Mouse (Mus musculus) limb, embryonic 10.5 days (tissue): ENCODE data around the gene Kank1. TPM values are rescaled to one million over a fixed set of nuclear protein-coding genes. Genes with fewer than 3 reads are reported as not detected.

ENCODE experiments used
- DNase-seq: peaks from one replicate; pipeline ENCODE4 v3.0.0-alpha.2; 2017; ENCODE audit warnings: low spot score
- H3K27ac ChIP-seq: fragments of 300-500 bp; sonication (generic); 2 replicates; pipeline ENCODE4 v1.5.1; 2016; ENCODE audit warnings: mild to moderate bottlenecking
- H3K27me3 ChIP-seq: fragments of 300-500 bp; sonication (generic); 2 replicates; pipeline ENCODE4 v1.6.1; 2016; ENCODE audit warnings: low read depth, mild to moderate bottlenecking; ENCODE audit not compliant: poor library complexity, severe bottlenecking
- H3K36me3 ChIP-seq: fragments of 300-500 bp; sonication (generic); 2 replicates; pipeline ENCODE4 v1.6.1; 2016; ENCODE audit warnings: mild to moderate bottlenecking, moderate library complexity
- H3K4me1 ChIP-seq: fragments of 300-500 bp; sonication (generic); 2 replicates; pipeline ENCODE4 v1.6.1; 2016
- H3K4me3 ChIP-seq: fragments of 300-500 bp; sonication (generic); 2 replicates; pipeline ENCODE4 v1.5.1; 2016; ENCODE audit warnings: mild to moderate bottlenecking, moderate library complexity
- H3K9me3 ChIP-seq: fragments of 300-500 bp; sonication (generic); replicated peaks from 2 replicates; pipeline ENCODE4 v1.6.1; 2016; ENCODE audit warnings: mild to moderate bottlenecking
- WGBS: fragments of 180-500 bp; shearing (Covaris S2); methylation state at CpG from one replicate; pipeline ENCODE4 v1.1.7; 2016; 5-methylcytosine and 5-hydroxymethylcytosine counted together
- polyA plus RNA-seq: library from polyadenylated mRNA; unstranded; fragments of >200 nt; fragmentation: Nextera tagmentation; extraction: Ambion mirVana; gene quantifications from 2 replicates; pipeline ENCODE4 v1.2.1, GENCODE M21; 2016

Kank1 gene
- polyA plus RNA-seq, 1 experiment from 2014 or later = 33.7 TPM

DNA sequence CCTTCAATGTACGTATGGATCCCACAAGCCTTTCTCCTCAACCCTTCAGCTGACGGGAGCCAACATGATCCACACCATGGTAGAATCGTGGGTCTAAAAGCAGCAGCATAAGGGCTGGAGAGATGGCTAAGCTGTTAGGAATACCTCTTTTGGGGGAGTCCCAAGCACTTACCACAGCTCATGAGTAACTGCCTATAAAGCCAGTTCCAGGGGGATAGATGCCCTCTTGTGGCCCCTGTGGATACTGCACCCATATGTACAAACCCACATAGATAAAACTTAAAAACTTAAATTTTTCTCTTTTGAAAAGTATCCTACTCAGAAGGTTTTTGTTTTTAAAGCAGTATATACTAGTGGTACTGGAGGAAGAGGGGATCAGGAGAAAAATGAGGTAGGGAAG is 97.6 kb downstream of the Kank1 start:
- Histone ChIP-seq H3K27me3 (no peaks in the 10 kb centered on the region), H3K4me3 (no peak overlapping the region), H3K9me3 (no peaks in the 10 kb centered on the region), H3K36me3 (no peaks in the 10 kb centered on the region), H3K27ac (no peak overlapping the region), H3K4me1 (no peaks in the 10 kb centered on the region)
- DNase-seq = peak; percentile 68
- 63% methylated on average over 3 of the region's 3 CpGs for WGBS

GRCm38 (mm10) chr19:25336731-25337130 is 100.0 kb downstream of the Kank1 start:
- Histone ChIP-seq H3K27me3 (no peaks in the 10 kb centered on the region), H3K4me3 (no peak overlapping the region), H3K36me3 (no peaks in the 10 kb centered on the region), H3K9me3 (no peaks in the 10 kb centered on the region), H3K4me1 (0 out of 2 replicates have a peak, but pooled peaks cover 3% of the 10 kb centered on the region), H3K27ac (no peak overlapping the region)
- 91% methylated on average over 8 of the region's 8 CpGs for WGBS
- DNase-seq = no peak

GRCm38 (mm10) chr19:25340630-25341620 is 104.2 kb downstream of the Kank1 start:
- Histone ChIP-seq H3K4me3 (no peak overlapping the region), H3K27me3 (no peaks in the 10 kb centered on the region), H3K36me3 (no peaks in the 10 kb centered on the region), H3K9me3 (no peaks in the 10 kb centered on the region), H3K4me1 (0 out of 2 replicates have a peak, but pooled peaks cover 3% of the 10 kb centered on the region), H3K27ac (peak overlapping the region; percentile 56; the same call in 1 of the 2 replicates)
- DNase-seq = no peak
- WGBS = 50% methylated on average over 11 of the region's 11 CpGs

- WGBS = 82% methylated on average over 5 of the region's 5 CpGs
- DNase-seq = no peak
- no peak overlapping the region for H3K27ac ChIP-seq
- no peaks in the 10 kb centered on the region for H3K36me3 ChIP-seq
- H3K9me3 ChIP-seq = no peaks in the 10 kb centered on the region
- H3K4me1 ChIP-seq = 0 out of 2 replicates have a peak, but pooled peaks cover 3% of the 10 kb centered on the region
- H3K4me3 ChIP-seq = no peak overlapping the region
- no peaks in the 10 kb centered on the region for H3K27me3 ChIP-seq
Measured at GRCm38 (mm10) chr19:25342026-25342425, 105.3 kb downstream of the Kank1 start.

- H3K36me3 ChIP-seq = no peaks in the 10 kb centered on the region
- no peak overlapping the region for H3K27ac ChIP-seq
- no peaks in the 10 kb centered on the region for H3K9me3 ChIP-seq
- 0 out of 2 replicates have a peak, but pooled peaks cover 3% of the 10 kb centered on the region for H3K4me1 ChIP-seq
- no peak for DNase-seq
- no peak overlapping the region for H3K4me3 ChIP-seq
- H3K27me3 ChIP-seq = no peaks in the 10 kb centered on the region
- 83% methylated on average over 16 of the region's 16 CpGs for WGBS
Measured at GRCm38 (mm10) chr19:25343657-25344322, 107.0 kb downstream of the Kank1 start.

DNA sequence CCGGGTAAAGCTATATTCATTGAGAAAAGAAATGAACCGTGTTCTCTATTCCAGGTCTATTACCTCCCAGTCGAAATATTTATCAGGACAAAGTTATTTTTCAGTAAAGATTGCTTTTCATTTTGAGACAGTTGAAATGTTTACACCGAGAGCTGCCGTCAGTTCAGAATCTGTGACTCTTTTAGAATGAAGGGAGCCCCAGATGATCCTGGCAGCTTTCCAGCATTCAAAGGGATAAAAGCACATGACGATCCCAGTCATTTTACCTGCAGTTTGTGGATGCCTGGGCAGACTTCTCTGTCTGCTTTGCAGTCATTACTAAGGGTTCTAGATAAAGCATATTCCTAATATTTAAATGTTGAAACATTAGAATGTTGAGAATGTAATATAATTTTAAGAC is 107.6 kb downstream of the Kank1 start:
- Histone ChIP-seq H3K4me1 (0 out of 2 replicates have a peak, but pooled peaks cover 3% of the 10 kb centered on the region), H3K4me3 (no peak overlapping the region), H3K9me3 (no peaks in the 10 kb centered on the region), H3K27me3 (no peaks in the 10 kb centered on the region), H3K36me3 (no peaks in the 10 kb centered on the region), H3K27ac (no peak overlapping the region)
- no peak for DNase-seq
- 90% methylated on average over 6 of the region's 6 CpGs for WGBS

DNA sequence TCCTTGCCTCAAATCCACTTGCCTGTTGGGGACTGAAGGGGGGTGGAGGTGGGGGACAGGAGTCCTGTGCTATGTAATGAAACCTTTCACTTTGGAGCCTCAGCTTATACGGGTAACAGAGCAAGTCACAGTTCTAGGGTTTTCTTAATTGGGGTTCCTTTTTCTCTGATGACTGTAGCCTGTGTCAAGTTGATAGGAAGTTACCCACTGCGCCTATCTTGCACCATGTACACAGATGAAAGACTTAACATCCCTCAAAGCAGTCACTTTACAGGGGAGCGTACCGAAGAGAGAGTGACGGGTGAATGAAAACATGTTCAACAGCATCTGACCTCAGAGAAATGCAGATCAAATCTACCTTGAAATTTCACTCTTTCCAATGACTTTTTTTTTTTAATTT is 109.2 kb downstream of the Kank1 start:
- WGBS = 91% methylated on average over 5 of the region's 5 CpGs
- no peaks in the 10 kb centered on the region for H3K36me3 ChIP-seq
- no peak overlapping the region for H3K27ac ChIP-seq
- H3K4me1 ChIP-seq = 0 out of 2 replicates have a peak, but pooled peaks cover 3% of the 10 kb centered on the region
- no peak for DNase-seq
- H3K9me3 ChIP-seq = no peaks in the 10 kb centered on the region
- H3K27me3 ChIP-seq = no peaks in the 10 kb centered on the region
- no peak overlapping the region for H3K4me3 ChIP-seq

DNA sequence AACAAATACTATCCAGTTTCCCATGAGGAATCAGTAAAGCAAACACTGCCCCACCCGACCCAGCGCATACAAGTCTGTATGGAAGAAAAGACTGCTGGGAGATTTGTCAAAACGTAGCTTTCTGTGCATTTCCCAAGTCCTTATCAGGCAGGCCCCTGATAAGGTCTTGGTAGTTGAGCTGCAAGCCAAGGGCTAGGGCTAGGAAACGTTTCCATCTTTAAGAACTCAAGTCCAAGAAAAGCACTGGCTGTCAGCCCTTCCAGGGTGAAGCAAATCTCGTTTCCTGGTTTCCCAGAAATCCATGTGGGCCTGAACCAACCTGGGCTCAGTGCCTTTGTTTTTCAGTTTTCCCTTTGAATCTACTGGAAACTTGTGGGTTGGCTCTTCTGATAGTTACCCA is 110.7 kb downstream of the Kank1 start:
- no peak overlapping the region for H3K4me3 ChIP-seq
- WGBS = 84% methylated on average over 5 of the region's 5 CpGs
- H3K4me1 ChIP-seq = peaks cover 4% of the 10 kb centered on the region; the same call in 1 of the 2 replicates
- DNase-seq = no peak
- H3K27ac ChIP-seq = no peak overlapping the region
- no peaks in the 10 kb centered on the region for H3K9me3 ChIP-seq
- H3K36me3 ChIP-seq = no peaks in the 10 kb centered on the region
- no peaks in the 10 kb centered on the region for H3K27me3 ChIP-seq

DNA sequence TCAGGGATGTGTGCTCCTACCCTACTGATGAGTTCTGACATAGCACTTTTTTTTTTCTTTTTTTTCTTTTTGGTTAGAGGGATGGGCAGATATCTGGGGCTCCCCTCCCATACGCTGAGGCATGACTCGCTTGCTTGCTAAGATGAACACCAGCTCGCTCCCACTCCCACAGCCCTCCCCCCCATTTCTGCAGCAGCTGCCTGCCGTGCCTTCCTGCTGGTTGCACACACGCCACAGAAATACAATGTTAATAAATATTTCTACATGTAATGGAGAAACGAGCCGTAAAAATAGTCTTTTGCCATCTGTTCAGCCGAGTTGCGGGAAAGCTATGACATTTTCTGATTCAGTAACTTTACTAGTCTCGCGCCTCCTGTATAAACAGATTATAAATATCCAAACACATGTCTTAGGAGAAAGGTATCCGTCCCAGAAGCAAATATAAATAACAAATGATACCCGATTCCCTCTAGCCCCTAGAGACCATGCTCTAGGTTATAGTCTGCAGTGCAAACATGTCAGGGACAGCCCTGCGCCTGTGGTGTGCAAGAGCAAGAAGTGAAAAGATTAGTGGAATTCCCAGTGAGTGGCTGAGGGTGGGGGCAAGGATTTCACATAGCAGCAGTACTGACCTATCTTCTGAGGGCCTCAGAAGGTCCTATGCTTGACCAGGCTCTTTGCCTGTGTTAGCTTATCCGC is 114.6 kb downstream of the Kank1 start:
- WGBS = 86% methylated on average over 15 of the region's 15 CpGs
- no peak for DNase-seq
- H3K27ac ChIP-seq = no peak overlapping the region

DNA sequence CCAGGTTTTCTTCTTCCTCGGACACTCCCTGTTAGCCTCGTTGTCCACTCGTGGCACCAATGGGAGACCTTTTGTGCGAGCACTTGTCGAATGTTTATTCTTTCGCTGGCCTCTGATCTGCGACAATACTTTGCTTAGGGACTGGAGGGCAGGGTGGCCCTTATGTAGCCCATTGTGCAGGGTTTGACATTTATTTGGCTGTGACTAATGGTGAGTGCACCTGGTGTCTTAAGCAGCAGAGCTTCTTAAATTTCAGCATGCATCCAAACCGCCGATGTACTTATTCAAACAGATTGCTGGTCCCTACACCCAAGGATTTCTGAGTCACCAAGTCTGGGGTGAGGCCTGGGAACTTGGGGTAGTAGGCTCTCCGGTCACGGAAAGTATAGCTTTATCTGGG is 120.3 kb downstream of the Kank1 start:
- Histone ChIP-seq H3K4me3 (no peak overlapping the region), H3K27me3 (no peaks in the 10 kb centered on the region), H3K36me3 (no peaks in the 10 kb centered on the region), H3K4me1 (peaks cover 42% of the 10 kb centered on the region), H3K9me3 (no peaks in the 10 kb centered on the region), H3K27ac (no peak overlapping the region)
- 82% methylated on average over 11 of the region's 11 CpGs for WGBS
- no peak for DNase-seq

More for the DNA sequence above, 114.6 kb downstream of the Kank1 start:
- Histone ChIP-seq H3K27me3 (no peaks in the 10 kb centered on the region), H3K4me1 (peaks cover 8% of the 10 kb centered on the region), H3K9me3 (no peaks in the 10 kb centered on the region), H3K4me3 (no peak overlapping the region), H3K36me3 (no peaks in the 10 kb centered on the region)

GRCm38 (mm10) chr19:25358486-25359120 is 121.8 kb downstream of the Kank1 start:
- 62% methylated on average over 8 of the region's 8 CpGs for WGBS
- Histone ChIP-seq H3K27ac (0 out of 2 replicates have a peak overlapping the region, but pooled peaks have one; percentile 1), H3K4me3 (no peak overlapping the region), H3K9me3 (no peaks in the 10 kb centered on the region), H3K27me3 (no peaks in the 10 kb centered on the region), H3K4me1 (peaks cover 41% of the 10 kb centered on the region), H3K36me3 (no peaks in the 10 kb centered on the region)
- DNase-seq = no peak

DNA sequence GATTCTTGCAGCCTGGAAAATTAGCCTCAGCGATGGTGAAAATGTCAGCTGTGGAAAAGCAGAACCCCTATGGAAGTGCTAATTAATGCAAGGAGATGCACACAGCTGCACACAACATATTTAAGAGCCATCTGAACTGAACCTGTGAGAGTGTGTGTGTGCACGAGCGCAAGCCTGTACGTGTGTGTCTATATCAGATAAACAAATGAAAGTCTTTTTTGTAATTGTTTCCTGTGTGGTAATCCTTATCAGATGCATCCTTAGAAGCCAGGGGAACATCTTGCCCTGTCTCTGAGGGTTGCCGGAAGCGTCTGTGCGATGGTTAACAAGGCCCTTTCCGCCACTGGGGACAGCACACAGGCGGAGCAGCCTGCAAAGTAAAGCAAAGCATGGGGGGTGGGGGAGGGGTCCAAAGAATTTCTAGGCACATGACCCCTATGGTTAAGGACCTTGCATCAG is 123.8 kb downstream of the Kank1 start:
- no peaks in the 10 kb centered on the region for H3K36me3 ChIP-seq
- H3K27ac ChIP-seq = no peak overlapping the region
- no peak for DNase-seq
- peaks cover 41% of the 10 kb centered on the region for H3K4me1 ChIP-seq
- H3K4me3 ChIP-seq = no peak overlapping the region
- H3K9me3 ChIP-seq = no peaks in the 10 kb centered on the region
- H3K27me3 ChIP-seq = no peaks in the 10 kb centered on the region
- WGBS = 36% methylated on average over 9 of the region's 9 CpGs
